Mouse (Mus musculus): ENCODE data around the gene Zfp760. TPM values are rescaled to one million over a fixed set of nuclear protein-coding genes. Genes with fewer than 3 reads are reported as not detected.
"Not testable (repeated sequence)": the region's sequence is repeated elsewhere in the genome, so short reads cannot be mapped to it uniquely, and the experiment has no call there.

Zfp760 gene
- 0.61 and 0.78 TPM in 2 replicates for polyA plus RNA-seq (2012; rRNA removed)

- 7% methylated on average over 26 of the region's 26 CpGs for WGBS
- H3K27ac ChIP-seq (ENCODE audit: control insufficient read depth, insufficient read depth, low read length), result no peak within 1 kb of the TSS
- DNase-seq, result peak; percentile 57
Observed at GRCm38 (mm10) chr17:21707343-21707996, at the start of gene Zfp760. Gene Zfp760 (plus strand): TSS chr17:21707741.

GRCm38 (mm10) chr17:21678826-21679225 is 28.7 kb upstream of the Zfp760 start:
- not testable (repeated sequence) for H3K4me1 ChIP-seq (replicated peaks; ENCODE audit: control insufficient read depth, insufficient read depth, low read length); DNase-seq; H3K36me3 ChIP-seq (ENCODE audit: control insufficient read depth, insufficient read depth, low read length); H3K27ac ChIP-seq (ENCODE audit: control insufficient read depth, insufficient read depth, low read length); H3K27me3 ChIP-seq (ENCODE audit: control insufficient read depth, insufficient read depth, low read length); H3K4me3 ChIP-seq (ENCODE audit: control insufficient read depth, insufficient read depth, low read length)
- 25% methylated on average over 1 of the region's 1 CpGs for WGBS

More at GRCm38 (mm10) chr17:21707343-21707996, at the start of gene Zfp760:
- H3K4me3 ChIP-seq (ENCODE audit: control insufficient read depth, insufficient read depth, low read length), result peak within 1 kb of the TSS; percentile 55
- H3K27me3 ChIP-seq (ENCODE audit: control insufficient read depth, insufficient read depth, low read length), result no peaks in the 10 kb centered on the region
- H3K36me3 ChIP-seq (ENCODE audit: control insufficient read depth, insufficient read depth, low read length), result no peaks in the 10 kb centered on the region
- TF ChIP-seq CTCF (IDR thresholded peaks at IDR 0.05; ENCODE audit: borderline replicate concordance, control insufficient read depth, extremely low read depth, insufficient read depth, low read length, poor library complexity), result peak; percentile 12; the same call in 1 of the 2 replicates
- TF ChIP-seq POLR2A (IDR thresholded peaks at IDR 0.05; ENCODE audit: control insufficient read depth, extremely low read depth, insufficient read depth, low read length, poor library complexity), result no peak
- H3K4me1 ChIP-seq (replicated peaks; ENCODE audit: control insufficient read depth, insufficient read depth, low read length), result peaks cover 3% of the 10 kb centered on the region

- WGBS, result under 1% methylated on average over 9 of the region's 9 CpGs
- peak; percentile 93 for DNase-seq
- Histone ChIP-seq H3K27me3 (ENCODE audit: control insufficient read depth, insufficient read depth, low read length) (no peaks in the 10 kb centered on the region), H3K4me1 (replicated peaks; ENCODE audit: control insufficient read depth, insufficient read depth, low read length) (peaks cover 3% of the 10 kb centered on the region), H3K36me3 (ENCODE audit: control insufficient read depth, insufficient read depth, low read length) (no peaks in the 10 kb centered on the region), H3K4me3 (ENCODE audit: control insufficient read depth, insufficient read depth, low read length) (peak overlapping the region; percentile 84), H3K27ac (ENCODE audit: control insufficient read depth, insufficient read depth, low read length) (peak overlapping the region; percentile 92)
- TF ChIP-seq CTCF (IDR thresholded peaks at IDR 0.05; ENCODE audit: borderline replicate concordance, control insufficient read depth, extremely low read depth, insufficient read depth, low read length, poor library complexity), result peak; percentile 31; the same call in 1 of the 2 replicates
- TF ChIP-seq POLR2A (IDR thresholded peaks at IDR 0.05; ENCODE audit: control insufficient read depth, extremely low read depth, insufficient read depth, low read length, poor library complexity), result 0 out of 2 replicates have a peak, but pooled peaks have one; percentile 24
Observed at GRCm38 (mm10) chr17:21679273-21680018, 28.1 kb upstream of the Zfp760 start.

- DNase-seq; H3K4me1 ChIP-seq (replicated peaks; ENCODE audit: control insufficient read depth, insufficient read depth, low read length); H3K36me3 ChIP-seq (ENCODE audit: control insufficient read depth, insufficient read depth, low read length); H3K27me3 ChIP-seq (ENCODE audit: control insufficient read depth, insufficient read depth, low read length): not testable (repeated sequence)
- Histone ChIP-seq H3K4me3 (ENCODE audit: control insufficient read depth, insufficient read depth, low read length) (peak overlapping the region; percentile 84), H3K27ac (ENCODE audit: control insufficient read depth, insufficient read depth, low read length) (peak overlapping the region; percentile 69)
- 2% methylated on average over 10 of the region's 10 CpGs for WGBS
Observed at GRCm38 (mm10) chr17:21680019-21680376, 27.5 kb upstream of the Zfp760 start.

GRCm38 (mm10) chr17:21691560-21691959 is 16.0 kb upstream of the Zfp760 start, which contains the start of gene Gm10226:
Gene Gm10226 (plus strand): TSS chr17:21691860.
- TF ChIP-seq CTCF (IDR thresholded peaks at IDR 0.05; ENCODE audit: borderline replicate concordance, control insufficient read depth, extremely low read depth, insufficient read depth, low read length, poor library complexity), result no peak
- TF ChIP-seq POLR2A (IDR thresholded peaks at IDR 0.05; ENCODE audit: control insufficient read depth, extremely low read depth, insufficient read depth, low read length, poor library complexity), result no peak
- no peak for DNase-seq
- Histone ChIP-seq H3K36me3 (ENCODE audit: control insufficient read depth, insufficient read depth, low read length) (peaks cover 17% of the 10 kb centered on the region), H3K4me1 (replicated peaks; ENCODE audit: control insufficient read depth, insufficient read depth, low read length) (no peaks in the 10 kb centered on the region), H3K27ac (ENCODE audit: control insufficient read depth, insufficient read depth, low read length) (no peak within 1 kb of the TSS), H3K4me3 (ENCODE audit: control insufficient read depth, insufficient read depth, low read length) (no peak within 1 kb of the TSS), H3K27me3 (ENCODE audit: control insufficient read depth, insufficient read depth, low read length) (no peaks in the 10 kb centered on the region)
- 97% methylated on average over 3 of the region's 3 CpGs for WGBS

- 90% methylated on average over 3 of the region's 3 CpGs for WGBS
- H3K36me3 ChIP-seq (ENCODE audit: control insufficient read depth, insufficient read depth, low read length), result peaks cover 17% of the 10 kb centered on the region
- no peak overlapping the region for H3K27ac ChIP-seq (ENCODE audit: control insufficient read depth, insufficient read depth, low read length)
- H3K27me3 ChIP-seq (ENCODE audit: control insufficient read depth, insufficient read depth, low read length), result no peaks in the 10 kb centered on the region
- DNase-seq, result no peak
- H3K4me3 ChIP-seq (ENCODE audit: control insufficient read depth, insufficient read depth, low read length), result no peak overlapping the region
- H3K4me1 ChIP-seq (replicated peaks; ENCODE audit: control insufficient read depth, insufficient read depth, low read length), result no peaks in the 10 kb centered on the region
- TF ChIP-seq POLR2A (IDR thresholded peaks at IDR 0.05; ENCODE audit: control insufficient read depth, extremely low read depth, insufficient read depth, low read length, poor library complexity), result no peak
- TF ChIP-seq CTCF (IDR thresholded peaks at IDR 0.05; ENCODE audit: borderline replicate concordance, control insufficient read depth, extremely low read depth, insufficient read depth, low read length, poor library complexity), result no peak
Observed at GRCm38 (mm10) chr17:21693342-21693741, 14.2 kb upstream of the Zfp760 start.
